Mouse (Mus musculus) lung, adult 2 months (tissue): ENCODE results near the gene Cit.

Source experiments
- CTCF ChIP-seq: fragments of 200-500 bp; IDR thresholded peaks from 2 replicates; pipeline ENCODE4 v1.5.1; 2011; ENCODE audit warnings: mild to moderate bottlenecking, low read length, control low read depth; ENCODE audit not compliant: insufficient read depth
- POLR2A ChIP-seq: fragments of 200-500 bp; IDR thresholded peaks from 2 replicates; pipeline ENCODE4 v1.6.1; 2011; ENCODE audit warnings: low read depth, mild to moderate bottlenecking, control low read depth, low read length, borderline replicate concordance; ENCODE audit errors: extremely low read depth

DNA sequence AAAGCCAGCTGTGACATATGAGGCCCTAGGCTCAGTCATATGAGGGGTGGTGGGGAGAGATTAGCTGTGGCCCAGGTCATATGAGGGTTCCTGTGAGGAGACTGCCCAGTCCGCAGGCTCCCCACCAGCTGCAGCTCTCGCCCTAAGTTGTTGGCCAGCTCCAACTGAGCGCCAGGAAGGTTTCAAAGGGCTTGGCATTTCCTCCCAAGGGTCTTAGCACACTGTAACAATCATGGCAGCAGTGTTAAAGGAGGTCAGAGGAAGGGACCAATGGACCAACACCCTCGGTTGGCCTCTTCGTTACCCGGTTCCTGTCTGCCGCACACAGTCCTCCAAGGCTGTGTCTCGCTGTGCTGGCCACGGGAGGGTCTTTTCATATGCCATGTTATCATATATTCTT is 135.5 kb downstream of the Cit start:
- TF ChIP-seq CTCF (no peak), POLR2A (no peak)
